Mouse (Mus musculus): ENCODE results near the gene Gm6096.

DNA sequence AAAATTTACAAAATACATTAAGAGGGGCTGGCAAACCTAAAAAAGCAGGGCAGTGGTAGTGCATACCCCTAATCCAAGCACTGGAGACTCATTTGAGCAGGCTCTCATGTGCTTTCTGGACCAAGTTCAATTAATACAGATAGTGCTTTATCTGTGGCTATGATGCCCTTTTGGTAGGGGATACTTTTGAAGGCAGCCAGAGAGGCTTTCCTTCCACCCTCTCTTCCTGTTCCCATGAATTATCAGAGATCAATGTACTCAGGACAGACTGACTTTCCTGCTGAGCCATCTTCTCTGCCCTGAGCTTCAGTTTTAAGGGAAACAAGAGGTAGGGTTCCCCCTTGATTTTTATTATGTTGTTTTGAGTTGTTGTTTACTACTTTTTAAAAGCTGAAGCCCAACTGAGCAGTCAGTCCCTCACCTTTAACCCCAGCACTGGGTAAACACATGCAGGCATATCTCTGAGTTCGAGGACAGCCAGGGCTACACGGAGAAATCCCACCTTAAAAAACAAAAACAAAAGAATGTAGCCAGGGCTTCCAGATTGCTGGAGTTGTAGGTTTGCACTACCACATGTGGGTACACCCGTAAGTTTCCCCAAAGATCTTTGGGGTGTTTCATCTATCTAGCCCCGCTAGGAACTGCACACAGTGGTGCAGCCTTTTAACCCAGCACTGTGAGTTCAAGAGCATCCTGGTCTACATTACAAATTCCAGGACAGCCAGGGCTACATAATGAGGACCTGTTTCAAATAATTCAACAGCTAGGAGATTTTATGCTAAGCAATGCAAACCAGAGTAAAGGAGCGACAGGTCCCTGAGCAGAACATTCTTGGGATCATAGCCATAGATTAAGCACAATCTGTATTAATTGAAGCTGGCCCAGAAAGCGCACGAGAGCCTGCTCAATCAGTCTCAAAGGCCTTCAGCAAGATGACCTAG is 17.8 kb upstream of the Gm6096 start:
- TF ChIP-seq CTCF (conservative IDR thresholded peaks at IDR 0.05; ENCODE audit: insufficient read depth, insufficient read length, low read depth, low read length) (no peak), POLR2A (IDR thresholded peaks at IDR 0.05; ENCODE audit: low read depth, low read length) (no peak)

Data from kidney, adult 2 months (tissue).